Mouse (Mus musculus): ENCODE measurements around the gene Ahcyl2. TPM values are rescaled to one million over a fixed set of nuclear protein-coding genes. Genes with fewer than 3 reads are reported as not detected.

Gene Ahcyl2
- 20.5 and 22.3 TPM in 2 replicates for polyA plus RNA-seq (2015; fragmentation: Nextera tagmentation; extraction: Ambion mirVana)

DNA sequence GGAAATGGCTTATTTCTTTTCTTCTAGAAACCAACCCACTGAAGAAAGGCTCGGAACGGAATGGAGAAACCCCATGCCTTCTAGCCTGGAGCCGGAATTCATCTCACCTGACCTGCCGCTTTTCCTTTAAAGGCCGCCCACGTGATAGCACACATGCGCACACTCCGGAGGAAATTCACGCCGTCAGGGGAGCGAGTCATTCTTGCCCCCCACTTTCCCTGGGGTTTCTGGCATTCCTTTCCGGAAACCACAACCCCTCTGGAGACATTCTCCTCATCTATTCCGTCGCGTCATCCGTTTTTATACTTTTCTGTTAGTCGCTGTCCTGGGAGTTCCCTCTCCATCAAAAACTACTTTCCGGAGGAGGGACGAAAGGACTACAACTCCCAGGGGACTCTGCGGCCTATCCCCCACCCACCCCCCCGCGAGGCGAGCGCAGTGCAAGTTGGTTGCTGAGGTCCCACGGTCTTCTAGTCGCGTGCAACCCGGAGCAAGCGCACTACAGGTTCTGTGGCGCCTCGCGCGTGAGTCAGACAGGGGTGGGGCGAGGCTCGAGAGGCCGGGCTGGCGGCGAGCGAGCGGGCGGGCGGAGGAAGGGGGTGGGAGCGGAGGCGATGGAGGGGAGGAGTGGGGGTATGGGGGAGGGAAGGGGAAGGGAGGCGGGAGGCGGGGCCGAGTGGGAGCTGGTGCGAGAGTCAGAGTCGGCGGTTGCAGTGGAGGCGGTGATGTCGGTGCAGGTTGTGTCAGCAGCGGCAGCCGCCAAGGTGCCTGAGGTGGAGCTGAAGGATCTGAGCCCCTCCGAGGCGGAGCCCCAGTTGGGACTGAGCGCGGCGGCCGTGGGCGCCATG is at the start of gene Ahcyl2:
TSS of gene Ahcyl2 (plus strand) at position 199 of the 848 bp plus-strand sequence.
- H3K36me3 ChIP-seq (ENCODE audit: control insufficient read depth, insufficient read depth, low read length), result no peaks in the 10 kb centered on the region
- H3K9me3 ChIP-seq (ENCODE audit: control insufficient read depth, low read length), result no peaks in the 10 kb centered on the region
- peak within 1 kb of the TSS; percentile 95 for H3K27ac ChIP-seq (ENCODE audit: low read depth, low read length)
- peak; percentile 99 for ATAC-seq
- no peaks in the 10 kb centered on the region for H3K27me3 ChIP-seq (replicated peaks; ENCODE audit: control insufficient read depth, insufficient read depth, low read length)
- H3K4me2 ChIP-seq (ENCODE audit: low read length), result peak within 1 kb of the TSS; percentile 61
- H3K9ac ChIP-seq (ENCODE audit: low read depth, low read length), result peak within 1 kb of the TSS; percentile 90
- peak within 1 kb of the TSS; percentile 98 for H3K4me3 ChIP-seq (ENCODE audit: low read length)
- H3K4me1 ChIP-seq (ENCODE audit: control insufficient read depth, insufficient read depth, low read depth, low read length), result peaks cover 7% of the 10 kb centered on the region
- WGBS, result 0% methylated on average over 51 of the region's 61 CpGs

DNA sequence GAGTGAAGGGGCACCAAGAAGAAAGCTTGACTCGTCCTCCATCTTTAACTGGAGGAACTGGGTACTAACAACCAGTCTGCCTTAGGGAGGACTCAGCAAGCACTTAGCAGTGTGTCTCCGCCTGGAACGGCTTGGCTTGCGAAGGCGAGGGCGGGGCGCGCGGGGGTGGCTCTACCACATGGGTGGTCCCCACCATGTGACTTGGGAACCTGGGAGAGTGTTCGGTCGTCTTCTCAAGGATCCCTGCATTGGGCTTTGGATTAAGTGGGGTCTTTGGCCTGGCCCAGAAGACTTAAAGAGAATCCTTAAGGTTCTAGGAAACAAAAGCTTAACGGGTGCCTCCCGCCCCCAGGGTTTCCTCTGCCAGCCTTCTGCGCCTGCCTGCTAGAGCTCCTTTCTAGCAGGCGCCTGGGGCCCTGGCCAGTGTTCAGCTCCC is 48.9 kb upstream of the Ahcyl2 start:
- ATAC-seq, result peak; percentile 73
- Histone ChIP-seq H3K4me2 (ENCODE audit: low read length) (peak overlapping the region; percentile 62), H3K4me1 (ENCODE audit: control insufficient read depth, insufficient read depth, low read depth, low read length) (peaks cover 17% of the 10 kb centered on the region), H3K27ac (ENCODE audit: low read depth, low read length) (peak overlapping the region; percentile 58; the same call in 1 of the 2 replicates), H3K9ac (ENCODE audit: low read depth, low read length) (peak overlapping the region; percentile 35), H3K4me3 (ENCODE audit: low read length) (peak overlapping the region; percentile 36), H3K36me3 (ENCODE audit: control insufficient read depth, insufficient read depth, low read length) (no peaks in the 10 kb centered on the region), H3K9me3 (ENCODE audit: control insufficient read depth, low read length) (no peaks in the 10 kb centered on the region), H3K27me3 (replicated peaks; ENCODE audit: control insufficient read depth, insufficient read depth, low read length) (no peaks in the 10 kb centered on the region)
- WGBS, result 7% methylated on average over 15 of the region's 15 CpGs

DNA sequence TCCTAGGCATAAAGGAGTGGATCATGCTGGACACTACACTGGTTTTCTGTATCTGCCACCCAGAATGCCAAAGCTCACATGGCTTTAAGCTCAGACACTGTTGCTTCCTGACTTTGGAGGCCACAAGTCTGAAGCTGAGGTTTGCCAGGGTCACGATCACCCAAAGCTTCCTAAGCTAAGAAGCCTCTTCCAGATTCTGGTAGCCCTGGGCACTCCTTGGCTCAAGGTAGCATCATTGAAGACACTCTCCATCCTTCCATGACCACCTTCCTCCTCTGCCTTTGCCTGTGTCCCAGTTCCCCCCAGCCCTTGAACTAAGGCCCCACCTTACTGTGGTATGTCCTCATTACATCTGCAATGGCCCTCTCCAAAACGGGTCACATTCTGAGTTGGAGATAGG is 45.9 kb upstream of the Ahcyl2 start:
- H3K27ac ChIP-seq (ENCODE audit: low read depth, low read length), result no peak overlapping the region
- H3K9ac ChIP-seq (ENCODE audit: low read depth, low read length), result no peak overlapping the region
- no peak overlapping the region for H3K4me2 ChIP-seq (ENCODE audit: low read length)
- peaks cover 17% of the 10 kb centered on the region for H3K4me1 ChIP-seq (ENCODE audit: control insufficient read depth, insufficient read depth, low read depth, low read length)
- no peaks in the 10 kb centered on the region for H3K9me3 ChIP-seq (ENCODE audit: control insufficient read depth, low read length)
- no peak overlapping the region for H3K4me3 ChIP-seq (ENCODE audit: low read length)
- WGBS, result 81% methylated on average over 2 of the region's 2 CpGs
- H3K36me3 ChIP-seq (ENCODE audit: control insufficient read depth, insufficient read depth, low read length), result no peaks in the 10 kb centered on the region
- no peaks in the 10 kb centered on the region for H3K27me3 ChIP-seq (replicated peaks; ENCODE audit: control insufficient read depth, insufficient read depth, low read length)
- no peak for ATAC-seq

DNA sequence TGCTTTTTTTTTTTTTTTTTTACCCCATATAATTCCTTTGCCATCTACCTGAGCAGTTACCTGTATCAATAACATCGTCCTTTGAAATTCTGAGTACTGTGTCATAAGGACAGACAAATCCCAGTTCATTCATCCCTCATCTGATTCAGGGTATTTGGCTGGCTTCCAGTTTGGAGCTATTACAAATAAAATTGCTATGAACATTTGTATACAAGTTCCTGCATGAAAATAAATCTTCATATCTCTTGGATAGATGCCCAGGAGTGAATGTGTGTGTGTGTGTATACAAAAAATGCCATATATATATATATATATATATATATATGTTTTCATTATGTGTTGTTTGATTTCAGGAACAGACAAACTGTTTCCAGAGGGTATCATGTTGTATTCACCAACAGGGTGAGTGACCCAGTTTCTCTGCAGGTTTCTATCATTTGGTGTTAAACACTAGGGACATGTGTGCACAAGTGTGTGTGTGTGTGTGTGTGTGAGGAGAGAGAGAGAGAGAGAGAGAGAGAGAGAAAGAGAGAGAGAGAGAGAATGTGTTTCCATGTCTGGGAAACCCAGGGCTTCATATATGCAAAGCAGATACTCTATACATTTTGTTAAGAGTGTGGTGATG is 41.1 kb upstream of the Ahcyl2 start:
- WGBS, result 62% methylated on average over 1 of the region's 1 CpGs
- Histone ChIP-seq H3K4me2 (ENCODE audit: low read length) (no peak overlapping the region), H3K4me1 (ENCODE audit: control insufficient read depth, insufficient read depth, low read depth, low read length) (no peaks in the 10 kb centered on the region)

DNA sequence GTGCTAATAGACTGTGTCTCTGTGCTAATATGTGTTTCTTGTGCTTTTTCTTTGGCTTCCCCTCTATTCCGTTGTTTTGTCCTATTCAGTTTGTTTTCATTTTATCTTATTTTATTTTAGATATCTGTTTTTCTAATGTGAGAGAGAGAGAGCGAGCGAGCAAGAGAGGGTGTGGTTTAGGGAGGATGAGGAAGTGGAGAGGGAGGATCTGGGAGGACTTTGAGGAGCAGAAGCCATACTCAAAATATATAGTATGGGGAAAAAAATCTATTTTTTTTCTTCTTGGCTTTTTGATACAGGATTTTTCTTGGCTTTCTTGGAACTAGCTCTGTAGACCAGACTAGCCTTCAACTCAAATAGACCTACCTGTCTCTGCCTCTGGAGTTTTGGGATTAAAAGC is 39.8 kb upstream of the Ahcyl2 start:
- Histone ChIP-seq H3K4me3 (ENCODE audit: low read length) (no peak overlapping the region), H3K27me3 (replicated peaks; ENCODE audit: control insufficient read depth, insufficient read depth, low read length) (no peaks in the 10 kb centered on the region), H3K9ac (ENCODE audit: low read depth, low read length) (no peak overlapping the region), H3K27ac (ENCODE audit: low read depth, low read length) (no peak overlapping the region), H3K9me3 (ENCODE audit: control insufficient read depth, low read length) (no peaks in the 10 kb centered on the region), H3K4me2 (ENCODE audit: low read length) (no peak overlapping the region), H3K36me3 (ENCODE audit: control insufficient read depth, insufficient read depth, low read length) (no peaks in the 10 kb centered on the region), H3K4me1 (ENCODE audit: control insufficient read depth, insufficient read depth, low read depth, low read length) (no peaks in the 10 kb centered on the region)
- no peak for ATAC-seq
- 84% methylated on average over 3 of the region's 3 CpGs for WGBS

More for the DNA sequence above, 41.1 kb upstream of the Ahcyl2 start:
- Histone ChIP-seq H3K4me3 (ENCODE audit: low read length) (no peak overlapping the region), H3K9ac (ENCODE audit: low read depth, low read length) (no peak overlapping the region), H3K36me3 (ENCODE audit: control insufficient read depth, insufficient read depth, low read length) (no peaks in the 10 kb centered on the region), H3K27ac (ENCODE audit: low read depth, low read length) (no peak overlapping the region), H3K27me3 (replicated peaks; ENCODE audit: control insufficient read depth, insufficient read depth, low read length) (no peaks in the 10 kb centered on the region), H3K9me3 (ENCODE audit: control insufficient read depth, low read length) (no peaks in the 10 kb centered on the region)
- no peak for ATAC-seq

DNA sequence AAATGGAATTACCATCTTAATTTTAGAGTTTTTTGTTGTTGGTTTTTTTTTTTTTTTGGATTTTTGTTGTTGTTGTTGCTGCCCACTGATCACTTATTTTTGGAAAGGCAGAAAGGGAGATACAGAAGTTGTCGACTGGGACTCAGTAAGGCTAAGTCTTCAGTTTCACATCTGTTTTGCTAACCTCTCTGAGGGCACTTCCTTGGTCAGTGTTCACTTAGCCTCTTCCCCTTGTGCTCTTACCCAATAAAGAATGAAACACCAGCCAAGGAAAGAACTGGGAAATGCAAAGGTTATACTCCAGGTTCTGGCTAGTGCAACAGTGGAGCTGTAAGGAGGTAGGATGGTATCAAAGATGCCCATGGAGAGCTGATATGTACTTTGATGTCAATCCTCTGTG is 38.3 kb upstream of the Ahcyl2 start:
- no peak overlapping the region for H3K4me3 ChIP-seq (ENCODE audit: low read length)
- ATAC-seq, result no peak
- no peaks in the 10 kb centered on the region for H3K9me3 ChIP-seq (ENCODE audit: control insufficient read depth, low read length)
- H3K4me1 ChIP-seq (ENCODE audit: control insufficient read depth, insufficient read depth, low read depth, low read length), result no peaks in the 10 kb centered on the region
- H3K36me3 ChIP-seq (ENCODE audit: control insufficient read depth, insufficient read depth, low read length), result no peaks in the 10 kb centered on the region
- no peaks in the 10 kb centered on the region for H3K27me3 ChIP-seq (replicated peaks; ENCODE audit: control insufficient read depth, insufficient read depth, low read length)
- 81% methylated on average over 1 of the region's 1 CpGs for WGBS
- H3K4me2 ChIP-seq (ENCODE audit: low read length), result no peak overlapping the region
- no peak overlapping the region for H3K27ac ChIP-seq (ENCODE audit: low read depth, low read length)
- no peak overlapping the region for H3K9ac ChIP-seq (ENCODE audit: low read depth, low read length)

DNA sequence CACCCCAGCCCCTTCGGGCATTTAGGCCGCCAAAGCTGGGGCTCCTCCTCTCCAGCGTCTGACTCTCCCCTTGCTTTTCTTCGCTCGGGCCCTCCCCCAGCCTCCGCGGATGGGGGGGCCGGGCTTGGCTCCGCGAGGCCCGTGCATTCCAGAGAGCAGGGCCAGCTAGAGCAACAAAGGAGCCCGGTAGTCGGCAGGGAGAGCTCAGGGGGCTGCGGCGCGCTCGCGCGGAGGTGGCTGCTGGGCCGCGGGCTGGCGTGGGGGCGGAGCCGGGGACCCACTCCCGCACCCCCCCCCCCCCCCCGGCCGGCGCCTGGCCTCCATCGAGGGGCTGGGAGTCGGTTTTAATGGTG is 32.5 kb upstream of the Ahcyl2 start, which contains the start of gene Smo:
TSS of gene Smo (plus strand) at position 168 of the 353 bp plus-strand sequence.
- H3K9me3 ChIP-seq (ENCODE audit: control insufficient read depth, low read length), result no peaks in the 10 kb centered on the region
- ATAC-seq, result peak; percentile 95
- H3K4me3 ChIP-seq (ENCODE audit: low read length), result peak within 1 kb of the TSS; percentile 74
- no peaks in the 10 kb centered on the region for H3K36me3 ChIP-seq (ENCODE audit: control insufficient read depth, insufficient read depth, low read length)
- H3K4me1 ChIP-seq (ENCODE audit: control insufficient read depth, insufficient read depth, low read depth, low read length), result peaks cover 11% of the 10 kb centered on the region; the same call in 1 of the 2 replicates
- H3K4me2 ChIP-seq (ENCODE audit: low read length), result peak within 1 kb of the TSS; percentile 97
- H3K27ac ChIP-seq (ENCODE audit: low read depth, low read length), result peak within 1 kb of the TSS; percentile 89
- H3K27me3 ChIP-seq (replicated peaks; ENCODE audit: control insufficient read depth, insufficient read depth, low read length), result no peaks in the 10 kb centered on the region
- peak within 1 kb of the TSS; percentile 81 for H3K9ac ChIP-seq (ENCODE audit: low read depth, low read length)
- WGBS, result 0% methylated on average over 11 of the region's 30 CpGs

DNA sequence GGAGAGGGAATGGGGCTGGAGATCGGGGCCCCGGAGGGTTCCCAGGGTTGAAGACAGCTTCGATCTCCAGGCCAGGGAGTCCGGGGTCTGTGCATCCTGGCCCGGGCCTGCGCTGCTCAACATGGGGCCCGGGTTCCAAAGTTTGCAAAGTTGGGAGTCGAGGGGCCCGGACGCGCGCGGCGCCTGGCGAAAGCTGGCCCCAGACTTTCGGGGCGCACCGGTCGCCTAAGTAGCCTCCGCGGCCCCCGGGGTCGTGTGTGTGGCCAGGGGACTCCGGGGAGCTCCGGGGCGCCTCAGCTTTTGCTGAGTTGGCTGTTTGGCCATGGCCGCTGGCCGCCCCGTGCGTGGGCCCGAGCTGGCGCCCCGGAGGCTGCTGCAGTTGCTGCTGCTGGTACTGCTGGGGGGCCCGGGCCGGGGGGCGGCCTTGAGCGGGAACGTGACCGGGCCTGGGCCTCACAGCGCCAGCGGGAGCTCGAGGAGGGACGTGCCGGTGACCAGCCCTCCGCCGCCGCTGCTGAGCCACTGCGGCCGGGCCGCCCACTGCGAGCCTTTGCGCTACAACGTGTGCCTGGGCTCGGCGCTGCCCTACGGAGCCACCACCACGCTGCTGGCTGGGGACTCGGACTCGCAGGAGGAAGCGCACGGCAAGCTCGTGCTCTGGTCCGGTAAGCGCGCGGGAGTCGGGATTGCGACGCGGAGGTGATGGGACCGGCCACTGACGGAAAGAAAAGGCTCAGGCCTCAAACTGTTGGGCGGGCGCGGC is 31.9 kb upstream of the Ahcyl2 start:
- Histone ChIP-seq H3K36me3 (ENCODE audit: control insufficient read depth, insufficient read depth, low read length) (no peaks in the 10 kb centered on the region), H3K27ac (ENCODE audit: low read depth, low read length) (peak overlapping the region; percentile 89), H3K4me1 (ENCODE audit: control insufficient read depth, insufficient read depth, low read depth, low read length) (peaks cover 11% of the 10 kb centered on the region; the same call in 1 of the 2 replicates), H3K4me2 (ENCODE audit: low read length) (peak overlapping the region; percentile 97), H3K9ac (ENCODE audit: low read depth, low read length) (peak overlapping the region; percentile 81), H3K4me3 (ENCODE audit: low read length) (peak overlapping the region; percentile 74), H3K9me3 (ENCODE audit: control insufficient read depth, low read length) (no peaks in the 10 kb centered on the region), H3K27me3 (replicated peaks; ENCODE audit: control insufficient read depth, insufficient read depth, low read length) (no peaks in the 10 kb centered on the region)
- WGBS, result under 1% methylated on average over 63 of the region's 75 CpGs
- ATAC-seq, result peak; percentile 83

All from hindbrain, embryonic 16.5 days (tissue).